Mouse (Mus musculus) induced T-regulatory cell, adult 2 months (primary cell): ENCODE results near the gene Mrpl10.

Experiments
- DNase-seq: peaks from one replicate; pipeline ENCODE4 v3.0.0-alpha.2; 2012; ENCODE audit warnings: low read depth

Mrpl10 gene

GRCm38 (mm10) chr11:97069770-97070169 lies 28.4 kb downstream of the Mrpl10 start:
- no peak for DNase-seq

DNA sequence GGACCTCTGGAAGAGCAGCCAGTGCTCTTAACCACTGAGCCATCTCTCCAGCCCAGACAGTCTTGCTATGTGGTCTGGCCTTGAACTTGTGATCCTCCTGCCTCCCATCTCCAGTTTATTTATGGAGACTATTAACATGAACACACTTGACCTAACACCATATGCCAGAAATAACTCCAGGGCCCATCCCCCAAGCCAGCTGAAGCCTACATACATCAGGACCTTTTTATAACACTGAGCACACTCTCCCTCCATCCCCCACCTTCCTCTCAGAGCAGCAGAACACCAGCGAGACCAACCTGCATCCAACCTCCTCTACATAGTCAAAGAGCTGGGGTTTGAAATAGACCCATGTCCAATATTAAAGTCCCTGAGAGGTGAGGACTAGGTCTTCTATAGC lies 29.8 kb downstream of the Mrpl10 start:
- no peak for DNase-seq

GRCm38 (mm10) chr11:97072533-97072932 lies 31.2 kb downstream of the Mrpl10 start:
- DNase-seq: peak; percentile 83

DNA sequence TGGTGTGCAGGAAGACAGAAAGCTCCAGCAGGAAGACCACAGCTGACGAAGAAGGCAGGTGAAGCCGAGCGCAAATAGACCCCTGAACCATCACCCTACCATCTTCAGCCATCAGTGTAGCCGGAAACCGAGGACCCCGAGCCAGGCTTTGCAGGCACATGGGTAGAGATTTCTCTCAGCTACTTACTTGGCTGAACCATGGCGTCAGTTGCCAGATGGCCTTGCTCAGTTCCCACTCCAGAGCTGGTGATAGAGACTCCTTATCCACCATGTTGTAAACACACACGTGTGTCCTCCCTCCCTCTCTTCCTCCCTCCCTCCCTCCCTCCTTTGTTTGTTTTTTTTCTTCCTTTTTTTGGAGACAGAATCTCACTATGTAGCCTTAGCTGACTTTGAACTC lies 32.9 kb downstream of the Mrpl10 start:
- DNase-seq: no peak

DNA sequence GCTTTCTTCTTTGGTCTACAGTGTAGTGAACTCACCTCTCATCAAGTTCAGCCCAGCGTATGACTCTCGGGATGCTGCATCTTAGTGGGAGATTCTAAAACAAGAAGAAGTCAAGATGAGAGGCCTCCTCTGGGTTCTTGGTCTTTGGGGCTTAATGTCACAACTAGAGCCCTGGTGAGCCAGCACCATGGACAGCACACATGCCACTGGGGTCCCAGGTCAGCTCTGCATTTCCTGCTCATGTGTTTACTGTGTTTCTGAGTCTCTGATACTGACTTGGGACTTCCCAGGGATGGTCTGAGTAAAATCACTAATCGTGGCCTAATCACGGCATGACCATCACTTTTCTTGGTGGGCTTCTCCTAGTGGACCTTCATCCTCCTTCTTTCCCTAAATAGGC lies 37.4 kb downstream of the Mrpl10 start:
- peak; percentile 32 for DNase-seq

DNA sequence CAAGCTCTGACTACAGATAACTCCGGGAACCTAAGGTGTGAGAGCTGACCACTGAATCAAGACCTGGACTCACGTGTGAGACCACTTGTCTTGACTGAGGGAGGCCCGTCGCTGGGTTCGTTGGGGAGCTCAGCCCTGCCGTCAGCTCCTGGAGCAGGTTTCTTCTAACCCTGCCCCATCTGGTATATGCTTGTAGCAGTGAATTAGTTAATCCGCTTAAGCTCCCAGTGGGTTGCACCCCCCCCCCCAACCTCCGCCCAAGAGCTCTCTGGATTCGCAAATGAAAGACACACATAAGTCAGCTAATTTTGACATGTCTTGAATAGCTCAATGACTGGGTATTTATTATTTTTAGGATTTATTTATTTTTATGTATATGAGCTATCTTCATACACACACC lies 38.9 kb downstream of the Mrpl10 start:
- DNase-seq: no peak

- DNase-seq: peak; percentile 89
Observed at GRCm38 (mm10) chr11:97082977-97083376, 41.6 kb downstream of the Mrpl10 start.

- no peak for DNase-seq
Observed at GRCm38 (mm10) chr11:97083401-97084140, 42.2 kb downstream of the Mrpl10 start.

- no peak for DNase-seq
Observed at GRCm38 (mm10) chr11:97084821-97085505, 43.6 kb downstream of the Mrpl10 start.

- no peak for DNase-seq
Observed at GRCm38 (mm10) chr11:97086365-97086764, 45.0 kb downstream of the Mrpl10 start.

DNA sequence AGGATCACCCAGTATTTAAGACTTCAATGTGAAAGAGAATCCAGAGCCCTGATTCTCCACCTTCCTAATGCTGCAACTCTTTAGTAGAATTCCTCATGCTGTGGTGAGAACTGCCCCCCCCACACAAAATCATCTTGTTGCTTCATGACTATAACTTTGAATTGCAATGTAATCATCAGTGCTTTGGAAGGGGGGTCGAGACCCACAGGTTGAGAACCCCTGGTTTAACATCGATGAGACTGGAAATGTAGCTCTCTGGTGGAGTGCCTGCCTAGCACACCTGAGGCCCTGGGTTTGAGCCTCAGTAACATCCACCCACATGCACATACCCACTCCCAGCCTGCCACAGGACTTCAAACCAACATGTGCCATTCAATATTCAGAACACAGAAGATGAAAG lies 53.2 kb downstream of the Mrpl10 start:
- DNase-seq: no peak

DNA sequence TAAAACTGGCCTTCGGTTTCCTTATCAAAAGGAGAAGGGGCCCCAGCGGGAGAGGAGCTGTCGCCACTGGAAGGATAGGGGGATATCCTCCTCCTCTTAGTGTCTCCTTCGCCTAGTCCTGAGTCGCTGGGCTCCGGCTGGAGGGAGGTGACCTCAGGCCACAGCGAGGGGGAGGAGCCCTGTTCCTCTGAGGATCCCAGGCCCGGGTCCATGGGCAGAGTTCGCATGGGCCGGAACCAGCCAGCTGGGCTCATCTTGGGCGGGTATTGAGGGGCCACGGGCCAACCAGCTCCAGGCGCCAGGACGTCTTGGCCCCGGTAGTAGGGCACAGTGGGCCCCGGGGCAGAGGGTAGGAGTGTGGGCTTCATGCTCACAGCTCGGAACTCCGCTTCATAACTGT lies 57.4 kb downstream of the Mrpl10 start:
- no peak for DNase-seq
